ENCODE assay signal across 8 mouse cellular contexts in genomic region chr11:101171721-101172433, GRCm38 (mm10). TPM values are rescaled to one million over a fixed set of nuclear protein-coding genes. Genes with fewer than 3 reads are reported as not detected.
DNase-seq lines count a peak whose midpoint lies in the region; ATAC-seq lines count a peak whose summit lies in the region.

No protein-coding gene starts in this region.

- DNase-seq in 416B (ENCODE audit: low read depth), result peak; percentile 79
- DNase-seq in ZHBTc4 (ENCODE audit: low read depth, low spot score), result peak; percentile 85
- DNase-seq in thymus, postnatal 25 days, result peak; percentile 40

- H3K36me3 ChIP-seq in embryonic facial prominence, embryonic 12.5 days, result peaks cover 10% of the 10 kb centered on the region
- H3K36me3 ChIP-seq in heart, embryonic 11.5 days (ENCODE audit: control insufficient read depth, insufficient read depth, low read length), result peaks cover 3% of the 10 kb centered on the region; the same call in 1 of the 2 replicates
- peaks cover 11% of the 10 kb centered on the region for H3K36me3 ChIP-seq in kidney, embryonic 15.5 days
- peaks cover 9% of the 10 kb centered on the region; the same call in 1 of the 2 replicates for H3K36me3 ChIP-seq in liver, embryonic 12.5 days

- WGBS in embryonic facial prominence, embryonic 12.5 days, result under 1% methylated on average over 31 of the region's 31 CpGs
- under 1% methylated on average over 31 of the region's 31 CpGs for WGBS in heart, embryonic 11.5 days (ENCODE audit: insufficient replicate concordance)
- under 1% methylated on average over 31 of the region's 31 CpGs for WGBS in kidney, embryonic 15.5 days
- under 1% methylated on average over 31 of the region's 31 CpGs for WGBS in liver, embryonic 12.5 days (ENCODE audit: insufficient replicate concordance)

- peaks cover 79% of the 10 kb centered on the region for H3K27me3 ChIP-seq in embryonic facial prominence, embryonic 12.5 days
- H3K27me3 ChIP-seq in heart, embryonic 11.5 days (ENCODE audit: control insufficient read depth, insufficient read depth, low read length), result peaks cover 51% of the 10 kb centered on the region
- H3K27me3 ChIP-seq in kidney, embryonic 15.5 days, result peaks cover 41% of the 10 kb centered on the region
- H3K27me3 ChIP-seq in liver, embryonic 12.5 days (replicated peaks), result peaks cover 100% of the 10 kb centered on the region

- peak overlapping the region; percentile 49 for H3K9ac ChIP-seq in embryonic facial prominence, embryonic 12.5 days
- H3K9ac ChIP-seq in heart, embryonic 11.5 days (ENCODE audit: low read depth, low read length), result peak overlapping the region; percentile 66
- H3K9ac ChIP-seq in kidney, embryonic 15.5 days, result peak overlapping the region; percentile 59
- H3K9ac ChIP-seq in liver, embryonic 12.5 days, result peak overlapping the region; percentile 32; the same call in 1 of the 2 replicates

- H3K4me1 ChIP-seq in embryonic facial prominence, embryonic 12.5 days, result peaks cover 56% of the 10 kb centered on the region
- H3K4me1 ChIP-seq in heart, embryonic 11.5 days (ENCODE audit: control insufficient read depth, insufficient read depth, low read length), result peaks cover 54% of the 10 kb centered on the region
- H3K4me1 ChIP-seq in kidney, embryonic 15.5 days, result peaks cover 88% of the 10 kb centered on the region
- peaks cover 83% of the 10 kb centered on the region for H3K4me1 ChIP-seq in liver, embryonic 12.5 days

- H3K9me3 ChIP-seq in embryonic facial prominence, embryonic 12.5 days, result no peaks in the 10 kb centered on the region
- H3K9me3 ChIP-seq in heart, embryonic 11.5 days (replicated peaks; ENCODE audit: control insufficient read depth, low read length), result no peaks in the 10 kb centered on the region
- no peaks in the 10 kb centered on the region for H3K9me3 ChIP-seq in kidney, embryonic 15.5 days (replicated peaks)
- no peaks in the 10 kb centered on the region for H3K9me3 ChIP-seq in liver, embryonic 12.5 days (replicated peaks)

- H3K4me2 ChIP-seq in embryonic facial prominence, embryonic 12.5 days (replicated peaks), result peak overlapping the region; percentile 86
- H3K4me2 ChIP-seq in heart, embryonic 11.5 days, result peak overlapping the region; percentile 97
- H3K4me2 ChIP-seq in kidney, embryonic 15.5 days, result peak overlapping the region; percentile 94
- H3K4me2 ChIP-seq in liver, embryonic 12.5 days, result peak overlapping the region; percentile 68

- peak overlapping the region; percentile 58 for H3K4me3 ChIP-seq in embryonic facial prominence, embryonic 12.5 days
- H3K4me3 ChIP-seq in heart, embryonic 11.5 days (ENCODE audit: low read depth, low read length), result peak overlapping the region; percentile 57
- H3K4me3 ChIP-seq in kidney, embryonic 15.5 days (replicated peaks), result peak overlapping the region; percentile 75
- H3K4me3 ChIP-seq in liver, embryonic 12.5 days, result peak overlapping the region; percentile 55

- ATAC-seq in embryonic facial prominence, embryonic 12.5 days (ENCODE audit: insufficient number of reproducible peaks, insufficient read depth, low FRiP score, low TSS enrichment), result peak; percentile 37; the same call in 1 of the 2 replicates
- no peak for ATAC-seq in heart, embryonic 11.5 days (replicated peaks; ENCODE audit: insufficient number of reproducible peaks, low FRiP score, low TSS enrichment)
- peak; percentile 53 for ATAC-seq in kidney, embryonic 15.5 days (replicated peaks; ENCODE audit: low FRiP score)
- no peak; the same call in 1 of the 2 replicates for ATAC-seq in liver, embryonic 12.5 days
- 0 out of 2 replicates have a peak, but pooled peaks have one; percentile 8 for ATAC-seq in monocyte, adult 5-6 weeks (replicated peaks; ENCODE audit: insufficient number of reproducible peaks, low FRiP score, low TSS enrichment, poor library complexity, severe bottlenecking)

- H3K27ac ChIP-seq in embryonic facial prominence, embryonic 12.5 days, result peak overlapping the region; percentile 84
- peak overlapping the region; percentile 82 for H3K27ac ChIP-seq in heart, embryonic 11.5 days (ENCODE audit: low read depth, low read length)
- H3K27ac ChIP-seq in kidney, embryonic 15.5 days, result peak overlapping the region; percentile 97
- peak overlapping the region; percentile 56 for H3K27ac ChIP-seq in liver, embryonic 12.5 days

RNA-seq across cellular contexts. Expression of gene Plekhh3, which starts 0.7 kb away (rescaled TPM):
- 10.3 and 11.9 TPM in 2 replicates for polyA plus RNA-seq in embryonic facial prominence, embryonic 12.5 days (2016; fragmentation: Nextera tagmentation; extraction: Ambion mirVana)
- 6.2 TPM in 2 replicates for polyA plus RNA-seq in heart, embryonic 11.5 days (2014; fragmentation: Nextera tagmentation; extraction: Ambion mirVana)
- polyA plus RNA-seq in kidney, embryonic 15.5 days (2015; fragmentation: Nextera tagmentation; extraction: Ambion mirVana), result 17.0 and 18.6 TPM in 2 replicates
- 2.7 and 2.8 TPM in 2 replicates for polyA plus RNA-seq in liver, embryonic 12.5 days (2016; fragmentation: Nextera tagmentation; extraction: Ambion mirVana)
- total RNA-seq in monocyte, adult 5-6 weeks (2017), result 2.2 to 6.3 TPM (median 4.0 TPM) in 3 replicates

RNA-seq across cellular contexts. Expression of gene Cntnap1, which starts 1.6 kb away (rescaled TPM):
- 0.50 and 0.60 TPM in 2 replicates for polyA plus RNA-seq in embryonic facial prominence, embryonic 12.5 days (2016; fragmentation: Nextera tagmentation; extraction: Ambion mirVana)
- 0.46 and 0.70 TPM in 2 replicates for polyA plus RNA-seq in heart, embryonic 11.5 days (2014; fragmentation: Nextera tagmentation; extraction: Ambion mirVana)
- 1.9 and 2.0 TPM in 2 replicates for polyA plus RNA-seq in kidney, embryonic 15.5 days (2015; fragmentation: Nextera tagmentation; extraction: Ambion mirVana)
- 0.17 and 0.26 TPM in 2 replicates for polyA plus RNA-seq in liver, embryonic 12.5 days (2016; fragmentation: Nextera tagmentation; extraction: Ambion mirVana)
- total RNA-seq in monocyte, adult 5-6 weeks (2017), result 0.21 to 0.95 TPM (median 0.68 TPM) in 3 replicates

RNA-seq across cellular contexts. Expression of gene Ccr10, which starts 3.4 kb away (rescaled TPM):
- polyA plus RNA-seq in embryonic facial prominence, embryonic 12.5 days (2016; fragmentation: Nextera tagmentation; extraction: Ambion mirVana), result 0.13 and 0.24 TPM in 2 replicates
- 0.13 and 0.39 TPM in 2 replicates for polyA plus RNA-seq in heart, embryonic 11.5 days (2014; fragmentation: Nextera tagmentation; extraction: Ambion mirVana)
- polyA plus RNA-seq in kidney, embryonic 15.5 days (2015; fragmentation: Nextera tagmentation; extraction: Ambion mirVana), result 0.78 and 0.82 TPM in 2 replicates
- 0.07 TPM in 1 of 2 replicates, not detected in the other for polyA plus RNA-seq in liver, embryonic 12.5 days (2016; fragmentation: Nextera tagmentation; extraction: Ambion mirVana)
- 0.38 TPM in 1 of 3 replicates, not detected in the others for total RNA-seq in monocyte, adult 5-6 weeks (2017)

RNA-seq across cellular contexts. Expression of gene Tubg2, which starts 16.2 kb away (rescaled TPM):
- 9.4 and 10.8 TPM in 2 replicates for polyA plus RNA-seq in embryonic facial prominence, embryonic 12.5 days (2016; fragmentation: Nextera tagmentation; extraction: Ambion mirVana)
- 4.3 TPM in 2 replicates for polyA plus RNA-seq in heart, embryonic 11.5 days (2014; fragmentation: Nextera tagmentation; extraction: Ambion mirVana)
- polyA plus RNA-seq in kidney, embryonic 15.5 days (2015; fragmentation: Nextera tagmentation; extraction: Ambion mirVana), result 3.8 and 4.2 TPM in 2 replicates
- polyA plus RNA-seq in liver, embryonic 12.5 days (2016; fragmentation: Nextera tagmentation; extraction: Ambion mirVana), result 0.57 and 0.62 TPM in 2 replicates
- total RNA-seq in monocyte, adult 5-6 weeks (2017), result not detected in 3 replicates

RNA-seq across cellular contexts. Expression of gene Tubg1, which starts 52.1 kb away (rescaled TPM):
- 81.7 and 83.6 TPM in 2 replicates for polyA plus RNA-seq in embryonic facial prominence, embryonic 12.5 days (2016; fragmentation: Nextera tagmentation; extraction: Ambion mirVana)
- 82.1 and 83.5 TPM in 2 replicates for polyA plus RNA-seq in heart, embryonic 11.5 days (2014; fragmentation: Nextera tagmentation; extraction: Ambion mirVana)
- 86.3 and 99.6 TPM in 2 replicates for polyA plus RNA-seq in kidney, embryonic 15.5 days (2015; fragmentation: Nextera tagmentation; extraction: Ambion mirVana)
- 55.2 and 59.6 TPM in 2 replicates for polyA plus RNA-seq in liver, embryonic 12.5 days (2016; fragmentation: Nextera tagmentation; extraction: Ambion mirVana)
- 8.2 to 25.6 TPM (median 11.0 TPM) in 3 replicates for total RNA-seq in monocyte, adult 5-6 weeks (2017)

Comparison
In these comparisons a context has a peak if more than half of its experiments do, and no peak if none do; other contexts are left out.
1. ATAC-seq: peak in embryonic facial prominence, embryonic 12.5 days (single experiment), kidney, embryonic 15.5 days (single experiment) and monocyte, adult 5-6 weeks (single experiment); none in heart, embryonic 11.5 days (single experiment) and liver, embryonic 12.5 days (single experiment).
2. Peak in every context shown above with its lines, with median percentiles within 50 percentile points of each other: DNase-seq, H3K27ac ChIP-seq, H3K4me2 ChIP-seq, H3K4me3 ChIP-seq and H3K9ac ChIP-seq.